Mouse (Mus musculus) kidney, embryonic 14.5 days (tissue): ENCODE results near the gene C130050O18Rik. TPM values are rescaled to one million over a fixed set of nuclear protein-coding genes. Genes with fewer than 3 reads are reported as not detected.
A peak's percentile ranks its signal among the peaks of the same experiment; 100 is the strongest.

ENCODE experiments used
- ATAC-seq: fragments of 200-750 bp; cut with Nextera tagmentation; 2 replicates; pipeline ENCODE4 v1.8.0; 2017; ENCODE audit warnings: moderate number of reproducible peaks, mild to moderate bottlenecking, moderate TSS enrichment, moderate library complexity; ENCODE audit not compliant: low FRiP score, low TSS enrichment
- H3K27ac ChIP-seq: fragments of 300-500 bp; sonication (generic); 2 replicates; pipeline ENCODE4 v1.5.1; 2014; ENCODE audit warnings: low read depth, mild to moderate bottlenecking, low read length, moderate library complexity, mixed read lengths
- H3K27me3 ChIP-seq: fragments of 300-500 bp; sonication (generic); 2 replicates; pipeline ENCODE4 v1.6.1; 2014; ENCODE audit warnings: mild to moderate bottlenecking, low read length; ENCODE audit not compliant: control insufficient read depth, insufficient read depth
- H3K36me3 ChIP-seq: fragments of 300-500 bp; sonication (generic); 2 replicates; pipeline ENCODE4 v1.6.1; 2014; ENCODE audit warnings: low read length, mixed read lengths; ENCODE audit not compliant: control insufficient read depth, insufficient read depth
- H3K4me1 ChIP-seq: fragments of 300-500 bp; sonication (generic); 2 replicates; pipeline ENCODE4 v1.6.1; 2014; ENCODE audit warnings: low read length, mixed read lengths; ENCODE audit not compliant: control insufficient read depth, insufficient read depth
- H3K4me2 ChIP-seq: fragments of 300-500 bp; sonication (generic); replicated peaks from 2 replicates; pipeline ENCODE4 v1.6.1; 2014; ENCODE audit warnings: low read depth, mild to moderate bottlenecking, low read length
- H3K4me3 ChIP-seq: fragments of 300-500 bp; sonication (generic); 2 replicates; pipeline ENCODE4 v1.5.1; 2014; ENCODE audit warnings: mild to moderate bottlenecking, low read length
- H3K9ac ChIP-seq: fragments of 300-500 bp; sonication (generic); 2 replicates; pipeline ENCODE4 v1.6.1; 2014; ENCODE audit warnings: low read depth, mild to moderate bottlenecking, low read length, moderate library complexity
- H3K9me3 ChIP-seq: fragments of 300-500 bp; sonication (generic); 2 replicates; pipeline ENCODE4 v1.6.1; 2016; ENCODE audit warnings: low read length; ENCODE audit not compliant: control insufficient read depth
- WGBS: fragments of 180-500 bp; shearing (Covaris S2); extraction: QIAGEN DNeasy Blood & Tissue Kit; methylation state at CpG from one replicate; pipeline ENCODE4 v1.1.7; 2014; 5-methylcytosine and 5-hydroxymethylcytosine counted together
- polyA plus RNA-seq: library from polyadenylated mRNA; unstranded; fragments of >200 nt; fragmentation: Nextera tagmentation; extraction: Ambion mirVana; gene quantifications from 2 replicates; pipeline ENCODE4 v1.2.1, GENCODE M21; 2014

C130050O18Rik gene
- polyA plus RNA-seq, 1 experiment from 2014 or later, result 0.77 TPM

DNA sequence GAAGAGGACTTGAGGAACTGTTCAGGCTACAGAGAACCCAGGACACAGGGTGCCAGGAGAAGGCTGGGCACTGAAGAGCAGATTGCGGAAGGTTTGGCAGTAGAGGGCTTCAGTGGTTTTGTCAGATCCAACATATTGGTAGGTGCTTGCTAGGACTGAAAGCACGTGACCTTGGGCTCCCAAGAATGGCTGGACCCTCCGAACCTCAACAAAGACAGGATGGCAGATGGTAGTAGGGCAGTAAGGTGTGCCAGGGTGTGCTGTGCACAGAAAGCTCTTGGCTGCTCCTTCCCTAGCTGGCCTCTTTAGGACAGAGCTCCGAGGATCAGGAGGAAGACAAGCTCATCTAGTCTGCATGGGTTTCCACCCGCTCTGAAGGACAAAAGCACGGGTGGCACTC lies 6.0 kb downstream of the C130050O18Rik start:
- no peak for ATAC-seq
- Histone ChIP-seq H3K9ac (no peak overlapping the region), H3K27ac (no peak overlapping the region), H3K36me3 (no peaks in the 10 kb centered on the region), H3K4me1 (peaks cover 28% of the 10 kb centered on the region; the same call in 1 of the 2 replicates), H3K4me2 (no peak overlapping the region), H3K27me3 (no peaks in the 10 kb centered on the region), H3K9me3 (no peaks in the 10 kb centered on the region), H3K4me3 (no peak overlapping the region)
- 91% methylated on average over 6 of the region's 6 CpGs for WGBS

DNA sequence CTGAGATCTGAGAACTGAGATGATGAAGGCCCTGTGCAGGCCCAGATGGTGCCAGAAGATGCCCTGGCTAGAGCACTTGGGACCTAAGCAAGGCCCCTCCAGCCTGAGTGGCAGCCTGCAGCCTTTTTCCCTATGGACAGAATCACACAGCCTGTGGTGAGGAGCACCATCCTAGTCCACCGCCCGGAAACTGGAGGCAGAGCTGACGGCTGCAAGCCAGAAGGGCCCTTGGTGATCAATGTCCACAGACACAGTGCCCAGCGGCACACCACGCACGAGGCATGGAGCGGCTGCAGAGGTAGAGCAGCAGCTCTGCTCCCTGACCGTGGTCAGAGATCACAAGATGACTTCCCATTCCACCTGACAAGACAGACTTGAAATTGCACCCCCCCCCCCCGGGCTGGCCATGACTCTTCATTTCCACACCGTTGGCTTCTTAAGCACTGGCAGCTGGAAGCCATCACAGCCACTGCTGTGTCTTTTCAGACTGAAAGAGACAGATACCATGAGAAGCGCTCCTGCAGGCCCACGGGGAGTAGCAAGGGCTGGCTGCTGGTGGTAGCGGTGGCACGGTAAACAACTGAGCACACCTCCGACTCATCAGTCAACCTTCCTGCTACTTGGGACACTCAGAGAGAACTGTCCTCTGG lies 6.7 kb downstream of the C130050O18Rik start:
- peaks cover 28% of the 10 kb centered on the region; the same call in 1 of the 2 replicates for H3K4me1 ChIP-seq
- no peaks in the 10 kb centered on the region for H3K9me3 ChIP-seq
- H3K4me3 ChIP-seq, result no peak overlapping the region
- no peaks in the 10 kb centered on the region for H3K27me3 ChIP-seq
- H3K9ac ChIP-seq, result no peak overlapping the region
- no peak overlapping the region for H3K27ac ChIP-seq
- no peaks in the 10 kb centered on the region for H3K36me3 ChIP-seq
- ATAC-seq, result peak; percentile 21; the same call in 1 of the 2 replicates
- H3K4me2 ChIP-seq, result no peak overlapping the region
- 46% methylated on average over 15 of the region's 15 CpGs for WGBS

- Histone ChIP-seq H3K4me2 (no peak overlapping the region), H3K9ac (no peak overlapping the region), H3K36me3 (no peaks in the 10 kb centered on the region), H3K9me3 (no peaks in the 10 kb centered on the region), H3K4me3 (no peak overlapping the region), H3K27ac (no peak overlapping the region), H3K27me3 (no peaks in the 10 kb centered on the region), H3K4me1 (peaks cover 19% of the 10 kb centered on the region; the same call in 1 of the 2 replicates)
- ATAC-seq, result no peak
- WGBS, result 48% methylated on average over 4 of the region's 4 CpGs
Observed at GRCm38 (mm10) chr5:139413545-139413944, 8.5 kb downstream of the C130050O18Rik start.

DNA sequence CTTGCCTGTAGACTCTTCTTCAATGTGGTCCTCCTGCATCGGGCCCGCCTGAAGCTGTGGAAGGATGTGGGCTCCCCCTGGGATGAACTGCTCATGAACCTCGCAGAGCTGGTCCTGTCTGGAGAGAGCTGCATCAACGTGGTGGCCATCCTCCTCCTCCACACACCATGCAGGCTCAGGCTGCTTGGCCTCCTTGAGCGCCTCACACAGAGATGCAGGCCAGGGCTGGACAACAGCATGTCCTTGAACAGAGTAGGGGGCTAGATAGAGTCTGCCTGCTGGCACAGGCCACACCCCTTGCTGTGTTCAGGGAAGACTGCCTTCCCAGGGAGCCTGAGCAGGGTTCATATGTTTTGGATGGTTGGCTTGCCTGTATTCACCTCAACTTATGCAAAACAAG lies 9.9 kb downstream of the C130050O18Rik start:
- Histone ChIP-seq H3K4me3 (no peak overlapping the region), H3K4me2 (no peak overlapping the region), H3K9ac (no peak overlapping the region), H3K36me3 (no peaks in the 10 kb centered on the region), H3K4me1 (peaks cover 20% of the 10 kb centered on the region; the same call in 1 of the 2 replicates), H3K27ac (no peak overlapping the region), H3K9me3 (no peaks in the 10 kb centered on the region), H3K27me3 (no peaks in the 10 kb centered on the region)
- ATAC-seq, result no peak
- 85% methylated on average over 5 of the region's 5 CpGs for WGBS

DNA sequence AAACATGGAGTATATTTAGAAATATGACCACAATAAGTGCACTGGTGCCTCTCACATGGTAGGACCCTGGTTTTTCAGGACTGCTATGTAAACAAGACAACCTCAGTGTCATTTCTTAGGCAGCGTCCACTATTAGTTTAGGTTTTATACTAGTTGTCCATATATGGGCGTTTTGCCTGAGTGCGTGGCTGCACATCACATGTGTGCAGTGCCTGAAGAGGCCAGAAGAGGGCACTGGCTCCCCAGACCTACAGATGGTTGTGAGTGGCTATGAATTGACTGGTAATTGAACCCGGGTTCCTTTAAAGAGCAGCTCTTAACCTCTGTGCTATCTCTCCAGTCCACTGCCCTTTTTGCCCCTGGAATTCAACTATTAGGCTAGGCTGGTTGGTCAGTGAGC lies 11.9 kb downstream of the C130050O18Rik start:
- 94% methylated on average over 4 of the region's 4 CpGs for WGBS

GRCm38 (mm10) chr5:139417480-139417879 lies 12.4 kb downstream of the C130050O18Rik start:
- Histone ChIP-seq H3K27ac (no peak overlapping the region), H3K9me3 (no peaks in the 10 kb centered on the region), H3K9ac (no peak overlapping the region), H3K4me1 (peaks cover 17% of the 10 kb centered on the region; the same call in 1 of the 2 replicates), H3K4me2 (no peak overlapping the region), H3K36me3 (no peaks in the 10 kb centered on the region), H3K4me3 (no peak overlapping the region), H3K27me3 (no peaks in the 10 kb centered on the region)
- ATAC-seq, result no peak
- 98% methylated on average over 3 of the region's 3 CpGs for WGBS

More for the DNA sequence above, 11.9 kb downstream of the C130050O18Rik start:
- Histone ChIP-seq H3K9me3 (no peaks in the 10 kb centered on the region), H3K9ac (no peak overlapping the region), H3K27me3 (no peaks in the 10 kb centered on the region), H3K4me2 (no peak overlapping the region), H3K4me3 (no peak overlapping the region), H3K27ac (no peak overlapping the region), H3K4me1 (peaks cover 17% of the 10 kb centered on the region; the same call in 1 of the 2 replicates), H3K36me3 (no peaks in the 10 kb centered on the region)
- ATAC-seq, result no peak

- Histone ChIP-seq H3K4me1 (peaks cover 18% of the 10 kb centered on the region; the same call in 1 of the 2 replicates), H3K36me3 (no peaks in the 10 kb centered on the region), H3K27ac (no peak overlapping the region), H3K4me3 (no peak overlapping the region), H3K9me3 (no peaks in the 10 kb centered on the region), H3K9ac (no peak overlapping the region), H3K27me3 (no peaks in the 10 kb centered on the region), H3K4me2 (no peak overlapping the region)
- 64% methylated on average over 2 of the region's 2 CpGs for WGBS
- ATAC-seq, result no peak
Observed at GRCm38 (mm10) chr5:139418110-139418509, 13.0 kb downstream of the C130050O18Rik start.

DNA sequence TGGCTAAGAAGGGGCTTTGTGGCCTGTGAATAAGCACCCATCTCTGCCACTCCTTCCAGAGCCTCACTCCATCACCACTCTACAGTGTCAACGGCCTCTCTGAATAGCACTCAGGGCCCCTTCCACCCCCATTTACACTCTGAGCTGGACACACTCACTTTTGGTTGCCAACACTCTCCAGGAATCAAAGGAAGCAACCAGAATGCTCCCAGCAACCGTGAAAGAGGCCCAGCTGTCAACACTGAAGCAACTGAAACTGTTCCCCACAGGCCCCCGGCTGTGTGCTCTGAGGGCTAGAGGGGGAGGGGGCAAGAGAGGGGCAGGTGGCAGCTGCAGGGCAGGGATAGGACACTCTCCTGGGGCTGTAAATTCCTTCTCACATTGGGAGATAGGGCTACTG lies 13.6 kb downstream of the C130050O18Rik start:
- no peak overlapping the region for H3K4me3 ChIP-seq
- 12% methylated on average over 3 of the region's 3 CpGs for WGBS
- no peaks in the 10 kb centered on the region for H3K36me3 ChIP-seq
- peaks cover 16% of the 10 kb centered on the region; the same call in 1 of the 2 replicates for H3K4me1 ChIP-seq
- H3K9ac ChIP-seq, result no peak overlapping the region
- ATAC-seq, result no peak
- H3K4me2 ChIP-seq, result no peak overlapping the region
- H3K27ac ChIP-seq, result no peak overlapping the region
- no peaks in the 10 kb centered on the region for H3K9me3 ChIP-seq
- no peaks in the 10 kb centered on the region for H3K27me3 ChIP-seq

DNA sequence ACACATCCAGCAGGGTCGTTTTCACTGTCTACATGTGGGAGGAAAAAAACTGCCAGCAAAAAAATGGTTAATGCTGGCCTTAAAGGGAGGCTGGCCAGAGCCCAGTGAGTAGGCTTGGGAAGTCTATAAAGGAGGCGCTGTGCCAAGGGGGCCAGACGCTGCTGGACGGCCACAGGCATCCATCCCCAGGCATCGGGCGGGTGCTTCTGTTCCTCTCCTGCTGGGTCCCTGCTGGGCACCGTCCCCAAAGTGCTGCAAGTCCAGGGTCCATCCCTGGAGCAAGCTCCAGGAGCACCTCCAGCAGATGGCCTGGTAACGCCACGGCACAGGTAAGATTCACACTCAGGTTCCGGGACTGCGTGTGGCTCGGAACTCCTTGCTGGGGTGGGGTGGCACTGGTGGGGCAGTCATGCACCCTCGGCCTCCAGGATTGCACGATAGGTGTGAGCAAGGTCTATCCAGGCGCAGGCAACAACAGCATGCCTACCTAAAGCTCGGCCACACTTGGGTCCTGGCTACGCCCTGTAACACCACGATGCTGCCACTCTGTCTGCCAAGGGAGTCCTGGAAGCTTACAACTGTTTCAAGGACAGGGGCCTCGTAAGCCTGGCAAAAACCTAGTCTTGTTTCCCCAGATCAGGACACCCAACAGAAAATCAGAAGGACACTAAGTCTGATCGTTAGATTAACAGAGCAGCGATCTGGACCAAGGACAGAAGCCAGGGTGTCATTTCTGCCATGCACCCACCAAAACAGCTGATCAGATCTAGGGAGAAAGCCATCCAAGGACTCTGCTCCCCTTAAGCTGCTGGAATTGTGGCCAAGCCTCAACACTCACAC lies 18.2 kb downstream of the C130050O18Rik start, which contains the start of gene Gper1:
Gene Gper1, plus strand, starts transcription at position 126 of the 840 bp plus-strand sequence.
- Histone ChIP-seq H3K27me3 (no peaks in the 10 kb centered on the region), H3K4me1 (peaks cover 20% of the 10 kb centered on the region; the same call in 1 of the 2 replicates), H3K36me3 (no peaks in the 10 kb centered on the region), H3K27ac (no peak within 1 kb of the TSS), H3K4me2 (peak within 1 kb of the TSS; percentile 33), H3K9me3 (no peaks in the 10 kb centered on the region), H3K9ac (peak within 1 kb of the TSS; percentile 28), H3K4me3 (peak within 1 kb of the TSS; percentile 18; the same call in 1 of the 2 replicates)
- WGBS, result 48% methylated on average over 21 of the region's 21 CpGs
- peak; percentile 69; the same call in 1 of the 2 replicates for ATAC-seq
